18 mouse cellular contexts compared by ENCODE assay signal in the genomic region with DNA sequence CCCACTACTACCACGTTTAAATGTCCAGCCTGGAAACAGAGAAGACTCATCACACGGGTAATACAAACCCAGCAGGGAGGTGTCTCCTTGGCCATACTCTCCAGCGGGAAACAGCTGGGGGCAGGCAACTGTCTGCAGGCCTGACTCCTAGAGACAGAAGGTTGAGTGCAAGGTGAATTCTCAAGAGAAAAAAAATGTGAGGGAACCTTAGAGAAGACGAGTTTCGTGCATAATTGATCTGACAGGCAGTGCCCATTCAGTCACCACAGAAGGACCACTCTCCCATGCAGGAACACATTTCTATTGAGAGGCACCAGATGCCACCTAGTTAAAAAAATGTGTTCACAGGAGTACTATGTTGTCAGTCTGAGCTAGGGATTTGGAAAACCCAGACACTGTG.
"Had no signal": no experiment of that assay in that cellular context is flagged by ENCODE, and none has a peak within 500 bp of the region (broad histone marks: within the 10 kb centered on the region; RNA-seq: fewer than 3 reads in every experiment).

No protein-coding gene starts in this region.

- H3K36me3 ChIP-seq: midbrain, embryonic 10.5 days; midbrain, embryonic 13.5 days; midbrain, embryonic 15.5 days; neural tube, embryonic 13.5 days; neural tube, embryonic 15.5 days had no signal

- H3K27ac ChIP-seq: liver, embryonic 14.5 days; midbrain, embryonic 10.5 days; midbrain, embryonic 13.5 days; midbrain, embryonic 15.5 days; neural tube, embryonic 13.5 days; neural tube, embryonic 15.5 days had no signal

- ATAC-seq: midbrain, embryonic 13.5 days; midbrain, embryonic 15.5 days had no signal

- H3K27me3 ChIP-seq: midbrain, embryonic 15.5 days; neural tube, embryonic 13.5 days; neural tube, embryonic 15.5 days had no signal

- DNase-seq: lung, adult 18-20 months; lung, embryonic 14.5 days; lung, postnatal 10 days; lung, postnatal 4 days; right cerebral cortex, adult 18-20 months; right cerebral cortex, postnatal 25 days; right cerebral cortex, postnatal 4 days; spleen, adult 18-20 months; thymus, adult 18-20 months; thymus, postnatal 14 days; thymus, postnatal 36 days had no signal

- H3K4me2 ChIP-seq: lung, embryonic 14.5 days; midbrain, embryonic 13.5 days; midbrain, embryonic 15.5 days; neural tube, embryonic 13.5 days; neural tube, embryonic 15.5 days had no signal

- H3K9me3 ChIP-seq: midbrain, embryonic 10.5 days; midbrain, embryonic 13.5 days; midbrain, embryonic 15.5 days; neural tube, embryonic 13.5 days; neural tube, embryonic 15.5 days had no signal

- H3K9ac ChIP-seq: liver, embryonic 14.5 days; lung, embryonic 14.5 days; midbrain, embryonic 13.5 days; midbrain, embryonic 15.5 days; neural tube, embryonic 13.5 days; neural tube, embryonic 15.5 days had no signal

- H3K4me3 ChIP-seq: midbrain, embryonic 10.5 days; midbrain, embryonic 13.5 days; midbrain, embryonic 15.5 days; myocyte; neural tube, embryonic 13.5 days; neural tube, embryonic 15.5 days had no signal
